Mouse (Mus musculus) heart, postnatal 10 days (tissue): ENCODE measurements around the gene Espn. TPM values are rescaled to one million over a fixed set of nuclear protein-coding genes. Genes with fewer than 3 reads are reported as not detected.
A peak's percentile ranks its signal among the peaks of the same experiment; 100 is the strongest.

Experiments
- DNase-seq, 2 experiments: peaks; one replicate each; pipeline ENCODE4 v3.0.0; 2021
- intact Hi-C: fragments of 180-260 bp; cut with DNase I; formaldehyde crosslinking; loops from one replicate; pipeline ENCODE4 v1.15.1; 2025
- total RNA-seq, 2 experiments: library from RNA; stranded (reverse); gene quantifications; 2 replicates each; pipeline ENCODE4 v1.2.3; 2021

Gene Espn
- total RNA-seq, 2 experiments from 2014 or later = 1.3 to 1.4 TPM

- intact Hi-C loops = no loop called here
- DNase-seq = no peak
Measured at GRCm38 (mm10) chr4:152128784-152129183, 23.4 kb downstream of the Espn start.

GRCm38 (mm10) chr4:152127884-152128283, 24.3 kb downstream of the Espn start:
- intact Hi-C loops = no loop called here
- no peak for DNase-seq

GRCm38 (mm10) chr4:152126026-152126920, 25.9 kb downstream of the Espn start:
- DNase-seq = peak in 1 of 2 experiments; percentile 53
- intact Hi-C loops = no loop called here

- intact Hi-C loops = no loop called here
- DNase-seq = peak; percentile 76 to 83
Measured at GRCm38 (mm10) chr4:152125161-152126025, 26.8 kb downstream of the Espn start.

- intact Hi-C loops = no loop called here
- no peak for DNase-seq
Measured at GRCm38 (mm10) chr4:152124361-152124961, 27.7 kb downstream of the Espn start.

GRCm38 (mm10) chr4:152121183-152121505, 31.0 kb downstream of the Espn start:
- no peak for DNase-seq

GRCm38 (mm10) chr4:152120311-152121182, 31.6 kb downstream of the Espn start:
- no peak for DNase-seq
- intact Hi-C loops = no loop called here

More at GRCm38 (mm10) chr4:152121183-152121505, 31.0 kb downstream of the Espn start:
- intact Hi-C loops = no loop called here

- intact Hi-C loops = no loop called here
- peak; percentile 42 to 68 for DNase-seq
Measured at GRCm38 (mm10) chr4:152119396-152120292, 32.5 kb downstream of the Espn start.

- intact Hi-C loops = no loop called here
- no peak for DNase-seq
Measured at GRCm38 (mm10) chr4:152117538-152117937, 34.6 kb downstream of the Espn start.

GRCm38 (mm10) chr4:152115921-152116612, 36.1 kb downstream of the Espn start, which contains the start of gene Tnfrsf25:
Gene Tnfrsf25 (plus strand): TSS chr4:152115934.
- intact Hi-C loops = no loop called here
- no peak for DNase-seq

GRCm38 (mm10) chr4:152114080-152114479, 38.1 kb downstream of the Espn start:
- intact Hi-C loops = no loop called here
- no peak for DNase-seq

- intact Hi-C loops = no loop called here
Measured at GRCm38 (mm10) chr4:152112329-152112728, 39.8 kb downstream of the Espn start.

GRCm38 (mm10) chr4:152110689-152111088, 41.5 kb downstream of the Espn start:
- no peak for DNase-seq
- intact Hi-C loops = no loop called here

More at GRCm38 (mm10) chr4:152112329-152112728, 39.8 kb downstream of the Espn start:
- DNase-seq = no peak

- intact Hi-C loops = no loop called here
- DNase-seq = no peak
Measured at GRCm38 (mm10) chr4:152109509-152109908, 42.7 kb downstream of the Espn start.

GRCm38 (mm10) chr4:152108673-152109072, 43.5 kb downstream of the Espn start:
- intact Hi-C loops = no loop called here
- no peak for DNase-seq

GRCm38 (mm10) chr4:152107971-152108509, 44.1 kb downstream of the Espn start:
- intact Hi-C loops = no loop called here
- no peak for DNase-seq

- DNase-seq = no peak
Measured at GRCm38 (mm10) chr4:152107493-152107892, 44.7 kb downstream of the Espn start.

GRCm38 (mm10) chr4:152106746-152107145, 45.4 kb downstream of the Espn start:
- DNase-seq = no peak
- intact Hi-C loops = no loop called here

More at GRCm38 (mm10) chr4:152107493-152107892, 44.7 kb downstream of the Espn start:
- intact Hi-C loops = no loop called here
